Mouse (Mus musculus): ENCODE measurements around the gene Ostf1. TPM values are rescaled to one million over a fixed set of nuclear protein-coding genes. Genes with fewer than 3 reads are reported as not detected.

Gene Ostf1
- polyA plus RNA-seq, 1 experiment from 2014 or later = 46.1 TPM

DNA sequence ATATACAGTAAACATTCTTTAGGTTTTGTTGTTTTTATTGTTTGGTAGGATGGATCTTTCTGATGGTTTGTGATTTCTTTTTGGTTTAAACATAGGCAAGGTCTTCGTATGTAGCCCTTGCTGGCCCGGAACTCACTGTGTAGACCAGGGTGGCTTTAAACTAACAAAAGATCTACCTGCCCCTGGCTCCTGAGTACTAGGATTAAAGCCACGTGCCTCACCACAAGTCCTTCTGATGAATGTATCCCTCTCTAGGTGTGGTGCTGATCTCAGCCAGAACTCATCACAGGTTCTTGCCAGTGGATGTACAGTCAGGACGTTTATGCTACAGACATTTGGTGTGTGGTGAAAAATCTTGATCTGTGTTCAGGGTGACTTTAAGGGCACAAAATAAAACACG, 6.3 kb upstream of the Ostf1 start:
- ATAC-seq (ENCODE audit: low FRiP score) = no peak

DNA sequence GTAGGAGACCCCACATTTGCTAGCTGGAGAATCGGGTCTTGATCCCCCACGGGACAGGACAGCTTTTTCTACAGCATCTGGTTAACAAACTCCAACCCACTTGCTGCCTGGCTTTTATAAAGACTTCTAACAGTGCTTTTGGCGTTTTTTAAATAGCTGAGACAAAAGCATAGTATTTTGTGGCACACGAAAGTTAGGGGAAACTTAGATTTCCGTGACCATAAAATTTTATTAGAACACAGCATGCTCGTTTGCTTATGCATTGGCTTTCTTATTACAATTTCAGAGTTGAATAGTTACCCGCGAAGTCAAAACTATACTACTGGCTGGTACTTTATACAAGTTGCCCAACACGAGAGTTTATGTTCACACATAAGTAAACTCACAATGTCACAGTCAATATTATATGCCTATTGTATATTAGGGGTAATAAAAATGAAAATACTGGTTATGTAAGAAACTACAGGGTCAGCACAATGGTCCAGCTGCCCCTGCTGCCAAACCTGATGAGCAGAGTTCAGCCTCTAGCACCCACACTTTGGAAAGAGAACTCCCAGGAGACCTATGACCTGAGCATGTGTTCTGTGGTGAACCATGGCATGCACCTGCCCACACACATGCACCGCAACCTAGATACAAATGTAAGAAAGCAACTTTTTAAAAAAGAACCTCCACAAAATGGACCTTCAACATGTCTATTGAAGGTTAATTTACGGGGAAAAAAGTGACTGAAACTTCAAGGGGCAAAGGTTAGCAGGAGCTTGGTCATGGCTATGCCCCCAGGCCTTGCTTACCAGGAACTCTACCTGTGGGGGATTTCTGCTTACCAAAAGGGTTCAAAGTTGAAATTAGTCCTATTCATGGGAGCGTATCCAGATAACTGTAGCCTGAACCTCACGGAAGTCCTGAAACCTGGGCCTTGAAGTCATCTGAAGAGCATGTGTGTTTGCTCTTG, 885 bp upstream of the Ostf1 start:
- H3K27me3 ChIP-seq (ENCODE audit: control insufficient read depth, insufficient read depth, low read length) = no peaks in the 10 kb centered on the region
- H3K4me3 ChIP-seq (ENCODE audit: low read depth, low read length) = peak overlapping the region; percentile 70
- ATAC-seq (ENCODE audit: low FRiP score) = no peak
- peaks cover 10% of the 10 kb centered on the region; the same call in 1 of the 2 replicates for H3K4me1 ChIP-seq (ENCODE audit: control insufficient read depth, insufficient read depth, low read length)
- H3K9ac ChIP-seq (ENCODE audit: low read length) = peak overlapping the region; percentile 65
- 70% methylated on average over 13 of the region's 13 CpGs for WGBS
- peak; percentile 68 for DNase-seq (ENCODE audit: low spot score, missing footprints)
- H3K9me3 ChIP-seq (ENCODE audit: control insufficient read depth, low read length) = no peaks in the 10 kb centered on the region
- no peaks in the 10 kb centered on the region for H3K36me3 ChIP-seq (ENCODE audit: control insufficient read depth, insufficient read depth, low read length)
- no peak overlapping the region for H3K27ac ChIP-seq (ENCODE audit: low read depth, low read length)
- peak overlapping the region; percentile 89 for H3K4me2 ChIP-seq

More for the DNA sequence above, 6.3 kb upstream of the Ostf1 start:
- Histone ChIP-seq H3K4me2 (no peak overlapping the region), H3K36me3 (ENCODE audit: control insufficient read depth, insufficient read depth, low read length) (no peaks in the 10 kb centered on the region), H3K27me3 (ENCODE audit: control insufficient read depth, insufficient read depth, low read length) (no peaks in the 10 kb centered on the region), H3K9ac (ENCODE audit: low read length) (no peak overlapping the region), H3K4me3 (ENCODE audit: low read depth, low read length) (no peak overlapping the region), H3K4me1 (ENCODE audit: control insufficient read depth, insufficient read depth, low read length) (no peaks in the 10 kb centered on the region), H3K27ac (ENCODE audit: low read depth, low read length) (no peak overlapping the region), H3K9me3 (ENCODE audit: control insufficient read depth, low read length) (no peaks in the 10 kb centered on the region)
- peak; percentile 44 for DNase-seq (ENCODE audit: low spot score, missing footprints)
- WGBS = 85% methylated on average over 5 of the region's 5 CpGs

DNA sequence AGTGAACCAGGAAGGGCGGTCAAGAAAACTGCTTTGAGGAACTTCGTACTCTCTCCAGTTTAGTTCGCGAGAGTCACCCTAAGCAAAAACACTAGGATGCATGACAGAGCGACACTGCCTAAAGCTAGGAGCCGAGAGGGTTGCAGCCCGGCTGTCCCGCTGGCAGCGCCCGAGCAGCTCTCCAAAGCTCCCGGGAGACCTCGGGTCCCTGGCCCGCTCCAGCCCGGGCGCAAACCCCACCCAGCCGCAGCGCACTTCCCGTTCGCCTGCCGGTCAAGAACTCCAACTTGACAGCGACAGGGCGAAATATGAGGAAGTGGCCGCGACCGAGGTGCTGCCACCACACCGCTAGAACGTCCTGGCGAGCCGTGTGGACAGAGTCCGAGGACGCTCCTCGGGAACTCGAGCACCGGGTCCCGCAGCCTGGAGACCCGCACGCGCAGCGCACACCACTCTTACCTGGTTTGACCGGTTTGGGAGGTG, 421 bp downstream of the Ostf1 start:
- WGBS = under 1% methylated on average over 37 of the region's 40 CpGs
- no peak for DNase-seq (ENCODE audit: low spot score, missing footprints)

DNA sequence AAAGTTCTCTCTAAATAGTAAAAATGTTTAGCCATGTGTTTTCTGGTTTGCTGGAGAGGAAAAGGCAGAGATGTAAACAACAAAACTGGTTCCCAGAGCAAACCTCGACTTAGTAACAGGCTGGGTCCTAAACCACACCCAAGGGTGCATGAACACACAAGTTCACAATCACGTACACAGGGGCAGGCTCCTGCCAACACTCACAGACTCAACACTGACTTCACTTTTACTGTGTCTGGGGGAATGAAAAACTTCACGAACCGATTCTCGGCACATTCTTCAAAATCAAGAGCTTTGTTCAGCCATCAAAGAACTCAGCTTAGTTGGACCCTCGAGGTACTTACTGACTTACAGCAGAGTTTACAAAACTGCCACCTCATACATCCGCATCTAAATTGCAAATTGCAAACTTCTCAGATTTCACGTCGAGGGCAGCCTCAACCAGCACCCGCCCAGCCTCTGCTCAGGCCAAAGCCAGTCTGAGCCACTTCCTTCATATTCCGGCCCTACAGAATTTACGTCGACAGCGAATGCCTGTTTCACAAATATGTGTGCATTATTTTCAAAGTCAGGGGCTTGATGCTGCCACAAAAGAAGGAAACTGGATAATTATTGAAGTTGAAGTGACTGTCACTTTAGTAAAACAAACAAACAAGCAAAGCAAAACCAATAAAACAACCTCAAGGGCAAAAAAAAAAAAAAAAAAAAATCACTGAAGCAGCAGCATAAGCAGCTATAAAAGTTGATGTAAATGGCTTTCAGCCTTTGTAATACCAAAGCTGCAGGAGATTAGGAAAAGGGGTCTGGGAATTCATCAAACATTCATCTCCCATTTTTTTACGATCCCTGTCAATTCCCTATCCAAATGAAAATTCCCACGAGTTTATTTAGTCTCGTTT, 1.2 kb downstream of the Ostf1 start:
- DNase-seq (ENCODE audit: low spot score, missing footprints) = peak; percentile 88
- H3K27ac ChIP-seq (ENCODE audit: low read depth, low read length) = no peak overlapping the region
- no peaks in the 10 kb centered on the region for H3K27me3 ChIP-seq (ENCODE audit: control insufficient read depth, insufficient read depth, low read length)
- H3K9me3 ChIP-seq (ENCODE audit: control insufficient read depth, low read length) = no peaks in the 10 kb centered on the region
- H3K36me3 ChIP-seq (ENCODE audit: control insufficient read depth, insufficient read depth, low read length) = no peaks in the 10 kb centered on the region
- peaks cover 10% of the 10 kb centered on the region; the same call in 1 of the 2 replicates for H3K4me1 ChIP-seq (ENCODE audit: control insufficient read depth, insufficient read depth, low read length)
- H3K4me2 ChIP-seq = peak overlapping the region; percentile 89
- 10% methylated on average over 17 of the region's 17 CpGs for WGBS
- ATAC-seq (ENCODE audit: low FRiP score) = no peak
- H3K4me3 ChIP-seq (ENCODE audit: low read depth, low read length) = peak overlapping the region; percentile 70
- peak overlapping the region; percentile 65 for H3K9ac ChIP-seq (ENCODE audit: low read length)

More for the DNA sequence above, 421 bp downstream of the Ostf1 start:
- H3K9ac ChIP-seq (ENCODE audit: low read length) = peak overlapping the region; percentile 65
- H3K36me3 ChIP-seq (ENCODE audit: control insufficient read depth, insufficient read depth, low read length) = no peaks in the 10 kb centered on the region
- no peaks in the 10 kb centered on the region for H3K27me3 ChIP-seq (ENCODE audit: control insufficient read depth, insufficient read depth, low read length)
- H3K27ac ChIP-seq (ENCODE audit: low read depth, low read length) = peak overlapping the region; percentile 56; the same call in 1 of the 2 replicates
- H3K4me2 ChIP-seq = peak overlapping the region; percentile 89
- ATAC-seq (ENCODE audit: low FRiP score) = peak; percentile 86
- H3K4me3 ChIP-seq (ENCODE audit: low read depth, low read length) = peak overlapping the region; percentile 70
- no peaks in the 10 kb centered on the region for H3K9me3 ChIP-seq (ENCODE audit: control insufficient read depth, low read length)
- H3K4me1 ChIP-seq (ENCODE audit: control insufficient read depth, insufficient read depth, low read length) = peaks cover 10% of the 10 kb centered on the region; the same call in 1 of the 2 replicates

DNA sequence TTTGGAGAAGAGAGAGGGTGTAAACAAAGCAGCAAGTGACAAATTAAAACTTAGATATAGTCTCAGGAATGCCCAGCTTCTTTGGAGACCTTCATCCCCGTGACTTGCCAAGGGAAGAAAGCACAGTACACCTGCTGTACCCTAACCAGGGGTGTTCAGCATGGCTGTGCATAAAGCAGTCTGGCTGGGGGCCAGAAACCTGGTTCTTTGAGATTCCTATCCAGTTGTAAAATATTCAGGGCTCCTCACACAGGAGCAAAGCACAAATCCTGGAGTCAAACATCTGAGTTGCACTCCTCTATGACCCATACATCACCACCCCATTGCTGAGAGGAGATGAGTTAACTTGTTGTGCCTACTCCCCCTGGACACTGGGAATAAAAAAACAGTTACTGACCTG, 2.0 kb downstream of the Ostf1 start:
- Histone ChIP-seq H3K27me3 (ENCODE audit: control insufficient read depth, insufficient read depth, low read length) (no peaks in the 10 kb centered on the region), H3K4me3 (ENCODE audit: low read depth, low read length) (no peak overlapping the region), H3K27ac (ENCODE audit: low read depth, low read length) (no peak overlapping the region), H3K9ac (ENCODE audit: low read length) (no peak overlapping the region), H3K36me3 (ENCODE audit: control insufficient read depth, insufficient read depth, low read length) (no peaks in the 10 kb centered on the region), H3K4me1 (ENCODE audit: control insufficient read depth, insufficient read depth, low read length) (peaks cover 10% of the 10 kb centered on the region; the same call in 1 of the 2 replicates), H3K9me3 (ENCODE audit: control insufficient read depth, low read length) (no peaks in the 10 kb centered on the region), H3K4me2 (no peak overlapping the region)
- 75% methylated on average over 1 of the region's 1 CpGs for WGBS
- ATAC-seq (ENCODE audit: low FRiP score) (no peak), DNase-seq (ENCODE audit: low spot score, missing footprints) (no peak)

DNA sequence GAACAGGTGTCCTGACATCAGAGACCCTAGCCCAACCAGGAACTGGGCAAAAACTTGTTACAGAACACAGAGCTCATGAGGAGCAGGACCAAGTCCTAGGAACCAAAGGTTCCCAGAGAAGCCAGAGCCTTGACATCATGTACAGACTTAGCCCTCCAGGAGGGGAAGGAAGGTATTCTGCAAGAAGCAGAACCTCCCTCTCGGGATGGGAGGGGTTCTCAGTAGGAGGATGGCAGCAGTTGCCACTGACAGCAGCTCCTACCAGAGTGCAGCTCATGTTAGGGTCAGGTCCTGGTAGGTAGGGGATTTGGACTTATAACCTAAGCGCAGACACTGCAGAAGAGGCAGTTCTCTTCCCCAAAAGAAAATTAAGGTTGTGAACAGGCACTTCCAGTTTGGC, 7.7 kb downstream of the Ostf1 start:
- no peaks in the 10 kb centered on the region for H3K36me3 ChIP-seq (ENCODE audit: control insufficient read depth, insufficient read depth, low read length)
- no peaks in the 10 kb centered on the region for H3K27me3 ChIP-seq (ENCODE audit: control insufficient read depth, insufficient read depth, low read length)
- DNase-seq (ENCODE audit: low spot score, missing footprints) (no peak), ATAC-seq (ENCODE audit: low FRiP score) (no peak)
- H3K9me3 ChIP-seq (ENCODE audit: control insufficient read depth, low read length) = no peaks in the 10 kb centered on the region
- 79% methylated on average over 2 of the region's 2 CpGs for WGBS
- H3K4me2 ChIP-seq = no peak overlapping the region
- no peaks in the 10 kb centered on the region for H3K4me1 ChIP-seq (ENCODE audit: control insufficient read depth, insufficient read depth, low read length)
- H3K9ac ChIP-seq (ENCODE audit: low read length) = no peak overlapping the region
- no peak overlapping the region for H3K4me3 ChIP-seq (ENCODE audit: low read depth, low read length)
- no peak overlapping the region for H3K27ac ChIP-seq (ENCODE audit: low read depth, low read length)

DNA sequence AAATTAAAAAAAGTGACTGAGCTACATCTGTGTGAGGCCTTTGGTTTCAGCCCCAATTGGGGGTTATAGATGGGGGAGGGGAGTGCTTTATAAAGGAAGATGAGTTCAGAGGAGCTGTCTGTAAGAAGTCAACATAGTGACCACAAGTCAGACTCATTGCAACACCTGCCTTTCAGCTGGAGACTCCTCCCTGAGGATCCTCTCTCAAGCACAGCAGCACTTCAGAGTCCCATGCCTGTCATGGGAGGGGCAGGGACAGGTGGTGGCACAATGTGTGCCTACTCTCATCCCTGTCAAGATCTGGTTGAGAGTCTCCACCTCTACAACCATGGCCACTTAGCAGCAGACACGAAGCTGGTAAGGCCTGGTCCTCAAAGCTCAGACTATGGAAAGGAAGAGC, 11.9 kb downstream of the Ostf1 start:
- no peak for DNase-seq (ENCODE audit: low spot score, missing footprints)
- ATAC-seq (ENCODE audit: low FRiP score) = no peak
- WGBS = 85% methylated on average over 1 of the region's 1 CpGs
- Histone ChIP-seq H3K9me3 (ENCODE audit: control insufficient read depth, low read length) (no peaks in the 10 kb centered on the region), H3K9ac (ENCODE audit: low read length) (no peak overlapping the region), H3K27me3 (ENCODE audit: control insufficient read depth, insufficient read depth, low read length) (no peaks in the 10 kb centered on the region), H3K4me2 (no peak overlapping the region), H3K4me3 (ENCODE audit: low read depth, low read length) (no peak overlapping the region), H3K4me1 (ENCODE audit: control insufficient read depth, insufficient read depth, low read length) (no peaks in the 10 kb centered on the region), H3K27ac (ENCODE audit: low read depth, low read length) (no peak overlapping the region), H3K36me3 (ENCODE audit: control insufficient read depth, insufficient read depth, low read length) (no peaks in the 10 kb centered on the region)

DNA sequence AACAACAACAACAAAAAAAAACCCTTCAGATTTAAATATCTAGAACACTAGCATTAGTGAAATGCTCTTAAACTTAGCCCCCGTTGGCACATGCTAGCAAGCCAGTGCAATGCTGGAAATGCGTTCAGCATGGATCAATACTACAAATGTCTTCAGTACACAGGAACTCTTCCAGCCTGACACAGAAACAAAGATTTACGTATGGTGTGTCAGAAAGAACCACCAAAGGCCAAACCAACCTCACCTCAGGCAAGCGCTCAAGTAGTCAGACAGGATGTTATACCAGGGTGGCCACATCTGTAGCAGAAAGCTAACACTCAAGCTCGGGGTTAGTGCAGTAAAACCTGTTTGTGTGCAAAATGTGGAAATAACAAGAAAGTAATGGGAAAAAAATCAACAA, 12.6 kb downstream of the Ostf1 start:
- Histone ChIP-seq H3K4me3 (ENCODE audit: low read depth, low read length) (no peak overlapping the region), H3K9me3 (ENCODE audit: control insufficient read depth, low read length) (no peaks in the 10 kb centered on the region), H3K9ac (ENCODE audit: low read length) (no peak overlapping the region), H3K27me3 (ENCODE audit: control insufficient read depth, insufficient read depth, low read length) (no peaks in the 10 kb centered on the region), H3K36me3 (ENCODE audit: control insufficient read depth, insufficient read depth, low read length) (no peaks in the 10 kb centered on the region), H3K4me1 (ENCODE audit: control insufficient read depth, insufficient read depth, low read length) (no peaks in the 10 kb centered on the region), H3K4me2 (no peak overlapping the region), H3K27ac (ENCODE audit: low read depth, low read length) (no peak overlapping the region)
- DNase-seq (ENCODE audit: low spot score, missing footprints) (peak; percentile 79), ATAC-seq (ENCODE audit: low FRiP score) (no peak)
- WGBS = 81% methylated on average over 5 of the region's 5 CpGs
